Mouse (Mus musculus) intestine, postnatal 0 days (tissue): Measurements from ENCODE around the gene Sumo3. TPM values are rescaled to one million over a fixed set of nuclear protein-coding genes. Genes with fewer than 3 reads are reported as not detected.
A peak's percentile ranks its signal among the peaks of the same experiment; 100 is the strongest.

Source experiments
- ATAC-seq: fragments of 200-750 bp; cut with Nextera tagmentation; 2 replicates; pipeline ENCODE4 v1.8.0; 2017; ENCODE audit warnings: mild to moderate bottlenecking, moderate TSS enrichment, moderate library complexity
- H3K27ac ChIP-seq: fragments of 300-500 bp; sonication (generic); 2 replicates; pipeline ENCODE4 v1.5.1; 2014; ENCODE audit warnings: mild to moderate bottlenecking, low read depth, low read length, moderate library complexity
- H3K27me3 ChIP-seq: fragments of 300-500 bp; sonication (generic); replicated peaks from 2 replicates; pipeline ENCODE4 v1.6.1; 2014; ENCODE audit warnings: low read length, mixed read lengths; ENCODE audit not compliant: control insufficient read depth, insufficient read depth
- H3K36me3 ChIP-seq: fragments of 300-500 bp; sonication (generic); 2 replicates; pipeline ENCODE4 v1.6.1; 2014; ENCODE audit warnings: mild to moderate bottlenecking, moderate library complexity; ENCODE audit not compliant: control insufficient read depth, insufficient read depth
- H3K4me1 ChIP-seq: fragments of 300-500 bp; sonication (generic); replicated peaks from 2 replicates; pipeline ENCODE4 v1.6.1; 2014; ENCODE audit warnings: antibody characterized with exemption, low read length, mixed read lengths; ENCODE audit not compliant: control insufficient read depth, insufficient read depth
- H3K4me2 ChIP-seq: fragments of 300-500 bp; sonication (generic); replicated peaks from 2 replicates; pipeline ENCODE4 v1.6.1; 2014; ENCODE audit warnings: low read depth, mild to moderate bottlenecking, moderate library complexity
- H3K4me3 ChIP-seq: fragments of 300-500 bp; sonication (generic); 2 replicates; pipeline ENCODE4 v1.5.1; 2014; ENCODE audit warnings: low read depth, low read length
- H3K9ac ChIP-seq: fragments of 300-500 bp; sonication (generic); 2 replicates; pipeline ENCODE4 v1.6.1; 2014; ENCODE audit warnings: mild to moderate bottlenecking, low read depth, low read length
- H3K9me3 ChIP-seq: fragments of 300-500 bp; sonication (generic); 2 replicates; pipeline ENCODE4 v1.6.1; 2016; ENCODE audit warnings: mixed run types; ENCODE audit not compliant: control insufficient read depth
- CTCF ChIP-seq: sonication (generic); IDR thresholded peaks from 2 replicates; pipeline ENCODE4 v1.5.1; 2016; ENCODE audit warnings: low read depth, mild to moderate bottlenecking, control low read depth, antibody characterized with exemption, moderate library complexity
- WGBS: fragments of 180-500 bp; shearing (Covaris S2); extraction: QIAGEN DNeasy Blood & Tissue Kit; methylation state at CpG from one replicate; pipeline ENCODE4 v1.1.7; 2014; 5-methylcytosine and 5-hydroxymethylcytosine counted together
- polyA plus RNA-seq: library from polyadenylated mRNA; unstranded; fragments of >200 nt; fragmentation: Nextera tagmentation; extraction: Ambion mirVana; gene quantifications from 2 replicates; pipeline ENCODE4 v1.2.1, GENCODE M21; 2015

Sumo3 gene
- polyA plus RNA-seq, 1 experiment from 2014 or later: 256 TPM

- H3K4me3 ChIP-seq: no peak overlapping the region
- 0 out of 2 replicates have a peak, but pooled peaks cover 3% of the 10 kb centered on the region for H3K4me1 ChIP-seq
- no peak for TF ChIP-seq CTCF
- no peak overlapping the region; the same call in 1 of the 2 replicates for H3K27ac ChIP-seq
- no peak overlapping the region for H3K9ac ChIP-seq
- ATAC-seq: no peak
- WGBS: 62% methylated on average over 7 of the region's 7 CpGs
- H3K4me2 ChIP-seq: no peak overlapping the region
- no peaks in the 10 kb centered on the region for H3K27me3 ChIP-seq
- H3K36me3 ChIP-seq: 0 out of 2 replicates have a peak, but pooled peaks cover under 1% of the 10 kb centered on the region
- H3K9me3 ChIP-seq: no peaks in the 10 kb centered on the region
Observed at GRCm38 (mm10) chr10:77626036-77626435, 20.1 kb downstream of the Sumo3 start.

- ATAC-seq: no peak
- TF ChIP-seq CTCF: no peak
Observed at GRCm38 (mm10) chr10:77626591-77626990, 20.7 kb downstream of the Sumo3 start.

GRCm38 (mm10) chr10:77627497-77627896 lies 21.6 kb downstream of the Sumo3 start:
- Histone ChIP-seq H3K4me2 (no peak overlapping the region), H3K9me3 (no peaks in the 10 kb centered on the region), H3K4me3 (no peak overlapping the region), H3K9ac (no peak overlapping the region), H3K27ac (no peak overlapping the region), H3K36me3 (peaks cover 12% of the 10 kb centered on the region), H3K27me3 (no peaks in the 10 kb centered on the region), H3K4me1 (0 out of 2 replicates have a peak, but pooled peaks cover 3% of the 10 kb centered on the region)
- 55% methylated on average over 2 of the region's 2 CpGs for WGBS
- ATAC-seq: peak; percentile 49; the same call in 1 of the 2 replicates
- peak; percentile 98 for TF ChIP-seq CTCF

More at GRCm38 (mm10) chr10:77626591-77626990, 20.7 kb downstream of the Sumo3 start:
- 65% methylated on average over 7 of the region's 7 CpGs for WGBS
- Histone ChIP-seq H3K9ac (no peak overlapping the region), H3K4me1 (0 out of 2 replicates have a peak, but pooled peaks cover 3% of the 10 kb centered on the region), H3K4me2 (no peak overlapping the region), H3K27ac (no peak overlapping the region), H3K4me3 (no peak overlapping the region), H3K9me3 (no peaks in the 10 kb centered on the region), H3K27me3 (no peaks in the 10 kb centered on the region), H3K36me3 (0 out of 2 replicates have a peak, but pooled peaks cover 6% of the 10 kb centered on the region)

- H3K9me3 ChIP-seq: no peaks in the 10 kb centered on the region
- H3K4me2 ChIP-seq: no peak overlapping the region
- H3K4me3 ChIP-seq: no peak overlapping the region
- TF ChIP-seq CTCF: no peak
- 0 out of 2 replicates have a peak, but pooled peaks cover 3% of the 10 kb centered on the region for H3K4me1 ChIP-seq
- no peak overlapping the region for H3K27ac ChIP-seq
- H3K9ac ChIP-seq: no peak overlapping the region
- H3K27me3 ChIP-seq: no peaks in the 10 kb centered on the region
- H3K36me3 ChIP-seq: peaks cover 23% of the 10 kb centered on the region
- 82% methylated on average over 3 of the region's 3 CpGs for WGBS
- ATAC-seq: no peak
Observed at GRCm38 (mm10) chr10:77629163-77629562, 23.3 kb downstream of the Sumo3 start.

- no peak for ATAC-seq
- no peak overlapping the region for H3K9ac ChIP-seq
- H3K4me3 ChIP-seq: no peak overlapping the region
- no peaks in the 10 kb centered on the region for H3K9me3 ChIP-seq
- H3K27me3 ChIP-seq: no peaks in the 10 kb centered on the region
- no peak overlapping the region for H3K27ac ChIP-seq
- H3K4me1 ChIP-seq: 0 out of 2 replicates have a peak, but pooled peaks cover 3% of the 10 kb centered on the region
- 89% methylated on average over 1 of the region's 1 CpGs for WGBS
- peaks cover 23% of the 10 kb centered on the region for H3K36me3 ChIP-seq
- TF ChIP-seq CTCF: peak; percentile 76
- no peak overlapping the region for H3K4me2 ChIP-seq
Observed at GRCm38 (mm10) chr10:77629970-77630369, 24.1 kb downstream of the Sumo3 start.

- 54% methylated on average over 6 of the region's 6 CpGs for WGBS
- no peaks in the 10 kb centered on the region for H3K9me3 ChIP-seq
- no peak overlapping the region for H3K9ac ChIP-seq
- peaks cover 47% of the 10 kb centered on the region for H3K36me3 ChIP-seq
- no peaks in the 10 kb centered on the region for H3K27me3 ChIP-seq
- H3K4me2 ChIP-seq: no peak overlapping the region
- ATAC-seq: no peak
- no peak overlapping the region for H3K4me3 ChIP-seq
- TF ChIP-seq CTCF: no peak
- no peaks in the 10 kb centered on the region for H3K4me1 ChIP-seq
- H3K27ac ChIP-seq: no peak overlapping the region
Observed at GRCm38 (mm10) chr10:77634016-77634415, 28.1 kb downstream of the Sumo3 start.
